Mouse (Mus musculus): ENCODE data around the gene Adcy2.

Adcy2 gene

GRCm38 (mm10) chr13:68998918-68999801 lies at the start of gene Adcy2:
Gene Adcy2, minus strand, starts transcription at chr13:68999541.
- no peak for DNase-seq (ENCODE audit: low read depth, low spot score)

DNA sequence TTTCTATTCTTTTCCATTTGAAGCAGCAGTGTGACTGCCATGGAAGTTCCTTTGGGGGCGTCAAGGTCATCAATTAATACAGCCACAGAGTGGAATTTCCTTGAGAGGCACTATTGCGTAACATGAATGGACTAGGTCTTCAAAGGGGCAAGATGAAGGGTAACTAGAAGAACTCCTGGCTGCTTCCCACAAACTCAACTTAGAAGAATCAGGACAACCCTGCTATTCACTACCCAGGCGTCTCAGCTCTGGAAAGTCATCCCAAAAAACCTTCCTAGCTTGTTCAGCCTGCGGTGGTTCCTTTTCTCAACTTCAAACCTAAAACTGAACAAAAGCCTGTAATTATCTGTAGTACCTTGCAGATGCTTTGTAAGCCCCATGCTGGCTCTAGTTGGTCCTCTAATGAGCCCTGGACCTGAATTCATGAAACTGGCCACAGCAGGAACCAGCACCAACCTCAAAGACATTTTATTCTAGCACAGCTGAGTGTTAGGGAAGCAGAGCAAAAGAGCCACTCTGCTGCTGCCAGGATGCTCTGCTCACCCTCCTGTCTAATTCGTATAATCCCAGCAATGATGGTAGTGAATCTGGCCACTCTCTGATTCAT lies 37.8 kb upstream of the Adcy2 start:
- DNase-seq (ENCODE audit: low read depth, low spot score), result no peak

- DNase-seq (ENCODE audit: low read depth, low spot score), result no peak
These were observed 35.3 kb upstream of the Adcy2 start for GRCm38 (mm10) chr13:69034621-69035020.

DNA sequence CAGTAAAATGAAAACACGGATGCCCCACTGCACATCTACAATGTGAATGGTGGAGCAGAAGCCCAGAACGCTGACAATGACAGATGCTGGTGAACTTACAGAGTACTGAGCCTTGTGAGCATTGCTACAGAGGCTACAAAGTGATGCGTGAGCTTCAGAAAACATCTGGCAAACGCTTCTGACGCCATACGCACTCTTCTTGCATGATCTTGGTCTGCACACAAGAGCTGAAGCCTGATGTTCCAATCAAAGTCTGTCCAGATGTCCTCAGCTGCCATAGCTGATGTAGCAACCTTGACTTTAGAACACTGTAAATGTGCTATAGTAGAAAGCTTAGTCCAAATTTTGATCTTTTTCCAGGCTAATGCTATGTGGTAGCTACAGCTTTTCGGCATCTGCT lies 34.2 kb upstream of the Adcy2 start:
- no peak for DNase-seq (ENCODE audit: low read depth, low spot score)

- DNase-seq (ENCODE audit: low read depth, low spot score), result no peak
These were observed 29.9 kb upstream of the Adcy2 start for GRCm38 (mm10) chr13:69029078-69029757.

DNA sequence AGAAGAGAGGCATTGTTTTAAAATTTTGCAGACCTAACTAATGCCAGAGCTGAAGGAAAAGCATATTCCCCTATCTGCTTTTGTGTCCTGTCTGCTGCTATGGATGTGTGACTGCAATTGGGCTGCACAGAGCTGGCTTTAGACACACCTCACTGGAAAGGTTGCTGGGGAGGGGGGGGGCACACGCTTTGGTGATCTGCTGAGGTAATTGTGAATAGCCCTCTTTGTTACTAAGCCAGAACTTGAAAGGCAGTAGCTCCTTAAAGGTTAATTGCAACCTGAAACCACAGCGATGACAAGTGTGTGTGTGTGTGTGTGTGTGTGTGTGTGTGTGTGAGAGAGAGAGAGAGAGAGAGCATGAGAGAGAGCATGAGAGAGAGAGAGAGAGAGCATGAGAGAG lies 25.6 kb upstream of the Adcy2 start:
- DNase-seq (ENCODE audit: low read depth, low spot score), result no peak

DNA sequence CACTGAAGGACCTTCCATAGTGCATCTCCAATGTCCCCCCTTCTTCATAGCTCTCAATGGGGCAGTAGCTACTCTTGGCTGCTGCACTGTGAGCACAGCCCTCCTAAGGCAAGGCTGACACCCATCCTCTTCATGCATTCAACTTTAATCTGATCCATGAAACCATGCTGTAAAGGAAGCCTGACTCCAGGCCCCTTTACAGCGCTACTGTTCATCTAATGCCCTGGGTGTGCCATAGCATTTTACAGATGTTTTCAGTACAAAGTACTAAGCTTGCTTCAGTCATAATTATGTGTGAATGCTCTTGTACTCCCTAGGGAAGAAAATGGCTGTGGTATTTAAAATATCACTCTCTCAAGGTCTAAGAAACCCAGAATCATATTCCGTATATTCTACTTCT lies 23.9 kb upstream of the Adcy2 start:
- DNase-seq (ENCODE audit: low read depth, low spot score), result no peak

- DNase-seq (ENCODE audit: low read depth, low spot score), result no peak
These were observed 21.2 kb upstream of the Adcy2 start for GRCm38 (mm10) chr13:69020574-69020973.

- DNase-seq (ENCODE audit: low read depth, low spot score), result no peak
These were observed 7.6 kb upstream of the Adcy2 start for GRCm38 (mm10) chr13:69006915-69007314.

- peak; percentile 78 for DNase-seq (ENCODE audit: low read depth, low spot score)
These were observed 6.8 kb upstream of the Adcy2 start for GRCm38 (mm10) chr13:69006091-69006490.

DNA sequence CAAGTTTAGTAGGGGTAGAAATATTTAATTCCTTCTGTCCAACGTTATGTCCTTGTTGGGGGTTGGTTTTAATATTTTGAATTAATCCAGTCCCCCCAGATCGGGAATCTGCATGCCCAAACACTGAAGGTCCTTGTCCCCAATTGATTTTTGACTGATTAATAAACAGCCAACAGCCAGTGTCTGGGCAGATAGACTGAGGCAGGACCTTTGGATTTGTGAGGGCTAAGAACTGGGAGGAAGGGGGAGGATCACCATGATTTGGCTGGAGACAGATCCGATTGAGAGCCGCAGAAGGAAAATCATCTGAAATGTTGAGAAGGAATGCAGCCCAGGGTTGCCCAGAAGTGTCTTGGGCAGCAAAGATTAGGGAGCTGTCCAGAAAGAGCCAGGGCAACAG lies 5.1 kb upstream of the Adcy2 start:
- DNase-seq (ENCODE audit: low read depth, low spot score), result no peak

DNA sequence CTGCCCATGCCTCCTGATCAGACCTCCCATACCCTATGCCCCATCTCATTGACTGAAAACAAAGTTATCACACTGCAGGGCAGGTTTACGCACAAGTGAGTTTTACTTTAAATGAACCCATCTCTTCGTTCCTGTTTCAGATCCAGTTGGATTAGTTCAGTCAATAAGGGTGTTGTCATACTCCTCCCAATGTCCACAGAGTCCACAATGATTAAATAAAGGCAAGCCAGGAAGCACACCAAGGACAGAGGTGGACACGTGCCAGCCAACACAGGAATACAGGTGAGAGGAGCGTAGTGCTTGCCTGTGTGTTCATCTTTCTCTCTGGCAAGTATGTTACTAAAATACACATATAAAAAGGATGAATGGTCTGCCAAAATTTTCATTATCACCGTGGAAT lies 3.3 kb upstream of the Adcy2 start:
- no peak for DNase-seq (ENCODE audit: low read depth, low spot score)

GRCm38 (mm10) chr13:69002173-69002572 lies 2.8 kb upstream of the Adcy2 start:
- no peak for DNase-seq (ENCODE audit: low read depth, low spot score)

- no peak for DNase-seq (ENCODE audit: low read depth, low spot score)
These were observed 485 bp upstream of the Adcy2 start for GRCm38 (mm10) chr13:68999826-69000225.

DNA sequence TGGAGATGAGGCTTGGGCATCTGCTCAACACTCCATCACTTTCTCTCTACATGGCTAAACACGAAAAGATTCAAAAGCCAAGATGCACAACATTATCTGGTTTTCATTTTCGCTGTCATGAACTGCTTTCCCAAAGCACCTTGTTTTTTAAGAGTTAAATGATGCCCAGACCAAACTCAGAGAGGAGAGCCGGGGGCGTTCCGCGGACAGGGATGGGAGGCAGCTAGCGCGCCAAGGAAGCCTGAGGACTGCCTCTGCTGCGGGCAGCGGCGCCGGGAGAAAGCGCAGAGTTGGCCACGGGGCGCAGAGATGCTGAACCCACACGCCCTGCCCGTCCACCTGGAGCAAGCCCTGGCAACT lies 803 bp downstream of the Adcy2 start:
- no peak for DNase-seq (ENCODE audit: low read depth, low spot score)

- no peak for DNase-seq (ENCODE audit: low read depth, low spot score)
These were observed 1.4 kb downstream of the Adcy2 start for GRCm38 (mm10) chr13:68997821-68998551.

DNA sequence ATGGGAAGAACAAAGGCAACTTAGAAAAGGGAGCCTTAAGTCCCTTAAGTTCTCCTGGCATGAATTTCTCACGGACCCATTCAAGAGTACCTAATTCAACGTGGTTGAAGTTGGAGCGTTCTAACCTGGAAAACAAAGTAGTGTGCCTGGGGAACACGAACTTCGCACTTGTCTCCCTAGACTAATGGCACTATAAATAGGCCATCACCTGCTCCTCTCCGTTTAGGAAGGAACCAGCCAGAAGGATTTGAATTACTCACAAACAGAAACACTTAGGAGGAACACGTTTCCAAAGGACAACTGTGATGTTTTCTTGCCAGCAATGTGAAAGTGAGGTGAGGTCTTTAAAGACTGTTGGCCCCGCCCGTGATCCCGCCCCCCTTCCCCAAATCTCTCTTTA lies 2.0 kb downstream of the Adcy2 start:
- no peak for DNase-seq (ENCODE audit: low read depth, low spot score)

- DNase-seq (ENCODE audit: low read depth, low spot score), result no peak
These were observed 2.7 kb downstream of the Adcy2 start for GRCm38 (mm10) chr13:68996661-68997060.

GRCm38 (mm10) chr13:68985789-68986188 lies 13.6 kb downstream of the Adcy2 start:
- DNase-seq (ENCODE audit: low read depth, low spot score), result no peak

DNA sequence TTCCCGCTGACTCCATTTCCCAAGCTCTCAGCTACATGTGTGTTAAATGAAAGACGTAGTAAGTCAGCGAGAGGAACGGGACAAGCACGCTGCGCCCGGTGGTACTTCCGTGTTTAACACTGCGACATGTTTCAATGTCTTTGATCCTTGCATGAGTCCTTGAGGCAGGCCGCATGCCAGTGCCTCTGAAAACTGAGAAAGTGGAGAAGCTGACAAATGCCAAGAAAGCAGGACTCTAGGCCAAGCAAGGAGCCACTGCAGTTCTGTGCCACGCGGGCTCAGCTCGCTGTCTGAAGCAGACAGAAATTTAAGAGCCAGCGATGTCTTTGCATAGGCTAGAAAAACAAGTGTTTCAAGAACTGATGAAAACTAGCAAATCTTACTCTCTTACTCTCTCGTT lies 15.3 kb downstream of the Adcy2 start:
- DNase-seq (ENCODE audit: low read depth, low spot score), result no peak

GRCm38 (mm10) chr13:68981048-68981447 lies 18.3 kb downstream of the Adcy2 start:
- no peak for DNase-seq (ENCODE audit: low read depth, low spot score)

DNA sequence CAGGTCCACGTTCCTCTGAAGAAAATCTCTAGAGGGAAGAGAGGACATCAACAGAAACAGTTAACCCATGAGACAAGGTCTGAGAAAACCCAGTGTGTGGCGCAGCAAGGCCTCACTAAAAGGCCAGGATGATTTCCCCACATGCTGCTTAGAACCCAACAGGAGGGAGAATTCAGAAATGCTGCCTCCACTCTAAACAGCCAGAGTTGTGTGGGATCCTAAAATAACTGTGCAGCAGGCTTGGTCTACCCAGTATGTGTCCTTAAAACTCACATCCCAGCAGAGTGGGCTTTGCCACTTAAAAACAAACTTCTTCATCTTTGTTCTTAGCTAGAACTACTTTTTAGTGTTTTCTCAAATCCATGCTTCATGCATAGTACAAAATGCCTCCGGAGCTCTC lies 26.2 kb downstream of the Adcy2 start:
- peak; percentile 76 for DNase-seq (ENCODE audit: low read depth, low spot score)
